Mouse (Mus musculus) heart, embryonic 12.5 days (tissue): Measurements from ENCODE around the gene Map3k5. TPM values are rescaled to one million over a fixed set of nuclear protein-coding genes. Genes with fewer than 3 reads are reported as not detected.

Experiments
- ATAC-seq: fragments of 200-750 bp; cut with Nextera tagmentation; 2 replicates; pipeline ENCODE4 v1.8.0; 2017; ENCODE audit warnings: moderate TSS enrichment, moderate library complexity; ENCODE audit not compliant: insufficient number of reproducible peaks, low FRiP score
- H3K27ac ChIP-seq: fragments of 300-500 bp; sonication (generic); 2 replicates; pipeline ENCODE4 v1.5.1; 2016; ENCODE audit warnings: mild to moderate bottlenecking, moderate library complexity; ENCODE audit not compliant: poor library complexity, severe bottlenecking
- H3K27me3 ChIP-seq: fragments of 300-500 bp; sonication (generic); replicated peaks from 2 replicates; pipeline ENCODE4 v1.6.1; 2016; ENCODE audit warnings: mild to moderate bottlenecking, moderate library complexity
- H3K36me3 ChIP-seq: fragments of 300-500 bp; sonication (generic); 2 replicates; pipeline ENCODE4 v1.6.1; 2016; ENCODE audit warnings: mild to moderate bottlenecking, moderate library complexity
- H3K4me1 ChIP-seq: fragments of 300-500 bp; sonication (generic); replicated peaks from 2 replicates; pipeline ENCODE4 v1.6.1; 2016; ENCODE audit warnings: mild to moderate bottlenecking
- H3K4me2 ChIP-seq: fragments of 300-500 bp; sonication (generic); 2 replicates; pipeline ENCODE4 v1.6.1; 2016; ENCODE audit warnings: mild to moderate bottlenecking, moderate library complexity
- H3K4me3 ChIP-seq: fragments of 300-500 bp; sonication (generic); 2 replicates; pipeline ENCODE4 v1.5.1; 2016; ENCODE audit warnings: mild to moderate bottlenecking
- H3K9ac ChIP-seq: fragments of 300-500 bp; sonication (generic); 2 replicates; pipeline ENCODE4 v1.6.1; 2016; ENCODE audit warnings: mild to moderate bottlenecking, moderate library complexity
- H3K9me3 ChIP-seq: fragments of 300-500 bp; sonication (generic); replicated peaks from 2 replicates; pipeline ENCODE4 v1.6.1; 2016; ENCODE audit warnings: mild to moderate bottlenecking, moderate library complexity
- WGBS: fragments of 180-500 bp; shearing (Covaris S2); methylation state at CpG from one replicate; pipeline ENCODE4 v1.1.7; 2016; 5-methylcytosine and 5-hydroxymethylcytosine counted together
- polyA plus RNA-seq: library from polyadenylated mRNA; unstranded; fragments of >200 nt; fragmentation: Nextera tagmentation; extraction: Ambion mirVana; gene quantifications from 2 replicates; pipeline ENCODE4 v1.2.1, GENCODE M21; 2016

The Map3k5 gene
- polyA plus RNA-seq, 1 experiment from 2014 or later = 4.8 TPM

GRCm38 (mm10) chr10:20119504-20120425, 185.5 kb downstream of the Map3k5 start:
- no peak overlapping the region for H3K4me2 ChIP-seq
- no peak overlapping the region for H3K27ac ChIP-seq
- no peak overlapping the region for H3K4me3 ChIP-seq
- H3K4me1 ChIP-seq = no peaks in the 10 kb centered on the region; the same call in 1 of the 2 replicates
- H3K36me3 ChIP-seq = peaks cover 21% of the 10 kb centered on the region
- H3K9ac ChIP-seq = no peak overlapping the region
- ATAC-seq = no peak
- WGBS = 92% methylated on average over 15 of the region's 15 CpGs
- H3K9me3 ChIP-seq = no peaks in the 10 kb centered on the region
- no peaks in the 10 kb centered on the region for H3K27me3 ChIP-seq

GRCm38 (mm10) chr10:20121981-20122380, 187.7 kb downstream of the Map3k5 start:
- H3K4me2 ChIP-seq = no peak overlapping the region
- H3K9me3 ChIP-seq = no peaks in the 10 kb centered on the region
- whole genome bisulfite sequencing = 87% methylated on average over 4 of the region's 4 CpGs
- H3K27ac ChIP-seq = no peak overlapping the region
- no peak overlapping the region for H3K9ac ChIP-seq
- ATAC-seq = no peak
- no peaks in the 10 kb centered on the region for H3K27me3 ChIP-seq
- H3K36me3 ChIP-seq = peaks cover 24% of the 10 kb centered on the region
- no peaks in the 10 kb centered on the region; the same call in 1 of the 2 replicates for H3K4me1 ChIP-seq
- no peak overlapping the region for H3K4me3 ChIP-seq

GRCm38 (mm10) chr10:20123401-20123800, 189.1 kb downstream of the Map3k5 start:
- whole genome bisulfite sequencing = 45% methylated on average over 9 of the region's 9 CpGs
- no peak overlapping the region for H3K27ac ChIP-seq
- no peak for ATAC-seq

GRCm38 (mm10) chr10:20124576-20124975, 190.3 kb downstream of the Map3k5 start:
- H3K4me1 ChIP-seq = no peaks in the 10 kb centered on the region; the same call in 1 of the 2 replicates
- WGBS = 84% methylated on average over 12 of the region's 12 CpGs
- H3K9ac ChIP-seq = no peak overlapping the region
- H3K36me3 ChIP-seq = peaks cover 15% of the 10 kb centered on the region
- ATAC-seq = no peak
- H3K27ac ChIP-seq = no peak overlapping the region
- no peak overlapping the region for H3K4me2 ChIP-seq
- H3K4me3 ChIP-seq = no peak overlapping the region
- H3K9me3 ChIP-seq = no peaks in the 10 kb centered on the region
- H3K27me3 ChIP-seq = no peaks in the 10 kb centered on the region

More at GRCm38 (mm10) chr10:20123401-20123800, 189.1 kb downstream of the Map3k5 start:
- no peaks in the 10 kb centered on the region; the same call in 1 of the 2 replicates for H3K4me1 ChIP-seq
- H3K27me3 ChIP-seq = no peaks in the 10 kb centered on the region
- no peak overlapping the region for H3K4me3 ChIP-seq
- peaks cover 20% of the 10 kb centered on the region for H3K36me3 ChIP-seq
- no peak overlapping the region for H3K4me2 ChIP-seq
- no peaks in the 10 kb centered on the region for H3K9me3 ChIP-seq
- no peak overlapping the region for H3K9ac ChIP-seq

- H3K4me2 ChIP-seq = no peak overlapping the region
- no peak for ATAC-seq
- H3K9me3 ChIP-seq = no peaks in the 10 kb centered on the region
- H3K36me3 ChIP-seq = peaks cover 13% of the 10 kb centered on the region
- H3K27ac ChIP-seq = no peak overlapping the region
- no peaks in the 10 kb centered on the region for H3K27me3 ChIP-seq
- 47% methylated on average over 4 of the region's 4 CpGs for WGBS
- no peaks in the 10 kb centered on the region; the same call in 1 of the 2 replicates for H3K4me1 ChIP-seq
- no peak overlapping the region for H3K4me3 ChIP-seq
- no peak overlapping the region for H3K9ac ChIP-seq
These were observed 191.0 kb downstream of the Map3k5 start for GRCm38 (mm10) chr10:20125226-20125625.

- ATAC-seq = no peak
- Histone ChIP-seq H3K27ac (no peak overlapping the region), H3K4me2 (no peak overlapping the region), H3K9ac (no peak overlapping the region), H3K4me1 (peaks cover 17% of the 10 kb centered on the region), H3K36me3 (peaks cover 31% of the 10 kb centered on the region), H3K27me3 (no peaks in the 10 kb centered on the region), H3K9me3 (no peaks in the 10 kb centered on the region), H3K4me3 (no peak overlapping the region)
- WGBS = 87% methylated on average over 12 of the region's 12 CpGs
These were observed 198.8 kb downstream of the Map3k5 start for GRCm38 (mm10) chr10:20132933-20133652.

GRCm38 (mm10) chr10:20135350-20136058, 201.2 kb downstream of the Map3k5 start:
- peak; percentile 62 for ATAC-seq

GRCm38 (mm10) chr10:20136505-20136904, 202.2 kb downstream of the Map3k5 start:
- 92% methylated on average over 1 of the region's 1 CpGs for WGBS
- H3K4me1 ChIP-seq = peaks cover 17% of the 10 kb centered on the region
- ATAC-seq = no peak
- no peaks in the 10 kb centered on the region for H3K9me3 ChIP-seq
- H3K9ac ChIP-seq = no peak overlapping the region
- H3K27ac ChIP-seq = no peak overlapping the region
- peaks cover 53% of the 10 kb centered on the region for H3K36me3 ChIP-seq
- no peaks in the 10 kb centered on the region for H3K27me3 ChIP-seq
- H3K4me3 ChIP-seq = no peak overlapping the region
- H3K4me2 ChIP-seq = no peak overlapping the region

More at GRCm38 (mm10) chr10:20135350-20136058, 201.2 kb downstream of the Map3k5 start:
- H3K9ac ChIP-seq = no peak overlapping the region
- peaks cover 44% of the 10 kb centered on the region for H3K36me3 ChIP-seq
- H3K4me2 ChIP-seq = peak overlapping the region; percentile 48
- no peaks in the 10 kb centered on the region for H3K9me3 ChIP-seq
- no peak overlapping the region for H3K4me3 ChIP-seq
- 34% methylated on average over 15 of the region's 15 CpGs for WGBS
- H3K4me1 ChIP-seq = peaks cover 17% of the 10 kb centered on the region
- no peaks in the 10 kb centered on the region for H3K27me3 ChIP-seq
- H3K27ac ChIP-seq = peak overlapping the region; percentile 87

GRCm38 (mm10) chr10:20141376-20141775, 207.1 kb downstream of the Map3k5 start:
- no peaks in the 10 kb centered on the region for H3K9me3 ChIP-seq
- H3K4me3 ChIP-seq = no peak overlapping the region
- ATAC-seq = no peak
- no peaks in the 10 kb centered on the region for H3K4me1 ChIP-seq
- no peak overlapping the region for H3K9ac ChIP-seq
- H3K4me2 ChIP-seq = no peak overlapping the region
- no peak overlapping the region; the same call in 1 of the 2 replicates for H3K27ac ChIP-seq
- WGBS = 68% methylated on average over 17 of the region's 17 CpGs
- peaks cover 32% of the 10 kb centered on the region for H3K36me3 ChIP-seq
- H3K27me3 ChIP-seq = peaks cover 2% of the 10 kb centered on the region; the same call in 1 of the 2 replicates

GRCm38 (mm10) chr10:20148130-20148772, 214.0 kb downstream of the Map3k5 start, which contains the start of gene Map7:
Gene Map7 (plus strand): TSS chr10:20148471.
- peak within 1 kb of the TSS; percentile 74 for H3K4me3 ChIP-seq
- H3K4me2 ChIP-seq = peak within 1 kb of the TSS; percentile 90
- H3K9me3 ChIP-seq = no peaks in the 10 kb centered on the region
- peak within 1 kb of the TSS; percentile 82 for H3K9ac ChIP-seq
- 5% methylated on average over 51 of the region's 51 CpGs for WGBS
- ATAC-seq = no peak
- H3K36me3 ChIP-seq = no peaks in the 10 kb centered on the region
- H3K27ac ChIP-seq = peak within 1 kb of the TSS; percentile 8; the same call in 1 of the 2 replicates
- 0 out of 2 replicates have a peak, but pooled peaks cover 12% of the 10 kb centered on the region for H3K4me1 ChIP-seq
- peaks cover 28% of the 10 kb centered on the region for H3K27me3 ChIP-seq
